Mouse (Mus musculus): ENCODE results near the gene Ogfr. TPM values are rescaled to one million over a fixed set of nuclear protein-coding genes. Genes with fewer than 3 reads are reported as not detected.

The Ogfr gene
- total RNA-seq, 4 experiments from 2014 or later: 31.4 to 40.8 (median 36.4) TPM

DNA sequence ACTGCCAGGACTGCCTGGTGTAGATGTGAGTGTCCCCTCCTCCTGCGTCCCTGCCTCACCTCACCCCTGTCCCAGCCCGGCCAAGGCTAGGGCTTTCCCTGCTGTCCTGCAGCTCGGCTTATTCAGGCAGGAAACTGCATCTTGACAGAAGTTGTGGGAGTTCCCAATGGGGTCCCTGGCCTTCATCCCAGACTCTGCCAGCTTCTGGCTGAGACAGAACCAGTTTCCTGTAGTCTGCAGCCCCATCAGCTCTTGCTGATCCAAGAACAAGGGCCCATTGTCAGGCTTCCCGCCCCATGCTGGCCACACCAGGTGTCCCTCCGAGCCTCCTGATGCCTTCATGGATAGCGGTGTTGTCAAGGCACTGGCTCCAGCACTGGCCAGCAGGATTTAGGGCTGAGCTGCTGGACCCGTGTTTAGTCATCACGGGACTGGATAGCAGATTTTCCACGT, 11.6 kb downstream of the Ogfr start:
- DNase-seq (ENCODE audit: low spot score in 2 of 2): peak in 1 of 2 experiments; percentile 46

DNA sequence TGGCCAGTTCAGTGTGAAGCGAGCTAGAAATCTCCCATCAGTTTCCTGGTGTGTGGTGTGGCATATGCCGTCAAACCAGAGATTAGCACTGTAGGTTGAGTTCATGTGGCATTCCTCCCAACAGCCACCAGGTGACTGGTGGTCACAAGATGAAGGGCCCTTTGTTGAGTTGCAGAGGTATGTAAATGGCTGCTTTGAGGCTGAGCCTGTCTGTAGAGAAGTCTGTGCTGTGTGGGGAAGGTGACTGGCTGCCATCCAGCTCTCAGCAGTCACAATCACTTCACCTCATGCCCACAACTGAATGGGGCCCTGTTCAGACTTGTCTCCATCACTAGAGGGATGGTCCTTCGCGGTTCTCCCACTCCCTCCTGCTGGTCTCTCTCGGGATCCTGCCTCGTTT, 15.7 kb downstream of the Ogfr start:
- DNase-seq (ENCODE audit: low spot score in 2 of 2): no peak

DNA sequence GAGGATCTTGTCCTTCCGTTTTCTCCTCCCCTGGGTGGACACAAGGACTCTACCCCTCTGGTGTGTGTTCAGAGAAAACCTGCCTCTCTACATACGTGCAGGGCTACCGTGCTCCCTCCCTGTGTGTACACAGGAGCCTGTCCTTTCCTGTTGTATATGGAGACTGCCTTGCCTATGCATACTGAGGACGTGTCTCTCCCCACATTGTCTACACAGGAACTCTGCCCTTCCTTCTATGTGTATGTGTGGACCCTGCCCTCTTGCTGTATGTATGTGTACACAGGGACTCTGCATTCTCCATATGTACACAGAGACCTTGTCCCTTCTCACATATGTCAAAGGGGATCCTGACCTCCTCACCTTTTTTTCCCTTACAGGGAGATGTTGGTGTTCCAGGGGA, 21.2 kb downstream of the Ogfr start:
- DNase-seq (ENCODE audit: low spot score in 2 of 2): no peak

DNA sequence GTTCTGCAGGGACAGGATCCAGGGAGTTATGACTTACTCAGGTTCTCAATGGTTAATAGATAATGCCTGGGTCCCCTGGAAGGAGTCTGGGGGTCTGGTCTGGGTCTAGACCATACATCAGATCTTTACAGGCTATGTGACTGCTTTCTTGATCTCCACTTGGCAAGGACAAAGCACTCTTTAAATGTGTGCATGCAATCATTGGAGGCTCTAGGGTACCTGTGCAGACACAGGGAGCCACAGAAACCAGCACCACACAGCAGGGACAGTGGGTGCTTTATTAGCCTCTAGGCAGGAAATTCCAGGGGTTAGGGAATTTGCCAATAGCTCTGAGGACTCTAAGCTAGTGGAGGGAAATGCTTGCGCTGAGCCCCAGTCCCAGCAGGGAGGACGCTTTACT, 22.8 kb downstream of the Ogfr start:
- no peak for DNase-seq (ENCODE audit: low spot score in 2 of 2)

DNA sequence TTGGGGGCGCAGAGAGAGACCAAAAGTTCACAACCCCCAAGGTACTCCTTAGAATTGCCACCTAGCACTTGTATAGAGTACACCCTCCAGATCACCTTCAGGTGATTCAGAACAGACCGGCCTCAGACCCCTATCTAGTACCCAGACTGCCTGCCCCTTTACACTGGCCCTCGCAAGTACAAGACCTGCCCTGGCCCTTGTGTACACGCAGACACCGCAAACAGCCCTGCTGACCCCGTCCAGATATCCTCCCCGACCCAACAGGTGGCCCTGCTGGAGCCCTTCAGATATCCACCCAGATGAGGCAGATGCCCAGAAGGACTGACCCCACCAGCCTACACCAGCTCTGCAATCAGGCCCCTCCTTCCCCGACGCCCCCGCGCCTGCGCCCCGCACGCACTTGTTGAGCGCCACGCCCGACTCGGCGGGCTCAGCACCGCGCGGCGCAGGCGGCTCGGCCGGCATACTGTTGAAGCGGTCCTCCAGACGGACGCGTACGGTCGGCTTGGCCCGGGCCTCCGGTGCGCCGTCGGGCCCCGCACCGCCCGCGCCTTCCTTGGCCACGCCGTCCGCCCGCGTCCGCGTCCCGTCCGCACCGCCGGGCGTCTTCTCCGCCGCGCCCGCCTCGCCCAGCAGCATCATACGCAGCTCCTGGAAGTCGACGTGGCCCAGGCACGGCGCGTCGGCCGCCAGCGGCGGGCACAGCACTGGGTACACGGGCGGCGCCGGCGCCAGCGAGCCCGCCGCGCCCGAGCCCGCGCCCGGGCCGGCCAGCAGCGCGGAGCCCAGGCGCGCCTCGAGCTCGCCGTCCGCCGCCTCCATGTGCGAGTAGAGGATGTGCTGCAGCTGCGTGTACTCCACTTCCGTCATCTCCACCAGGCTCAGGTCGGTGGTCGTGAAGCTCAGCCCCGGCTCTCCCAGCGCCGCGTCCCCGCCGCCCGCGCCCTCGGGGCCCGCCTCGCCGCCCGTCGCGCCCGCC, 52.8 kb downstream of the Ogfr start:
- no peak for DNase-seq (ENCODE audit: low spot score in 2 of 2)

DNA sequence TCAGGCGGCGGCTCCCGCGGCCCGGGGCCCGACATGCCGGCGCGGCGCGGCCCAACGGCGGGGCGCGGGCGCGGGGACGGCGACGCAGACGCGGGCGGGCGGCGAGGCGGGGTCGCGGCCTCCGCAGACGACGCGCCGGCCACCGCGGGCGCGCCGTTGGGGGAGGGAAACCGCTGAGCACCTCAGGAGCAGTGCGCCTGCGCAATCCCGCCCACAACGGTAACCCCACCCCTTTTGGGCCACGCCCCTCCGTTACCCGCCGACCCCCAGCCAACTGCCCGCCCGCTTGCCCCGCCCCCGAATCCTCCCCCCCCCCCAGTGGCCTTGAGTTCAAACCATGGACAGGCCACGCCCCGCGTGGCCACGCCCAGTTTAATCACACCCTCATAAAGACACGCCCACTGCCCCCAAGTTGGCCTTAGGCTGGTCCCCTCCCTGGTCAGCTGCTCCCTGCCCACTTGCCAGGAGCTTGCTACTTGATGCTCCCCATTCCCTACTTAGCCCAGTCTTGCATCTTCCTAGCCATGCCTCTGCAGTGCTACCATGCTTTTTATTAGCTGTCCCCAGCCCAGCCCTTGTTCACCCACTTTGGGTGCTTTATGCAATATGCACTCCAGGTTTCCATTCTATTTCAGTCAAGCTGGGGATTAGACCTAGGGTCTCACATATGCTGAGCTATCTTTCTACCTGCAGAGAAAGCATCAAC, 53.7 kb downstream of the Ogfr start, which contains the start of gene Tcfl5:
Gene Tcfl5 (minus strand): TSS at position 154 of the 706 bp plus-strand sequence.
- DNase-seq (ENCODE audit: low spot score in 2 of 2): no peak

DNA sequence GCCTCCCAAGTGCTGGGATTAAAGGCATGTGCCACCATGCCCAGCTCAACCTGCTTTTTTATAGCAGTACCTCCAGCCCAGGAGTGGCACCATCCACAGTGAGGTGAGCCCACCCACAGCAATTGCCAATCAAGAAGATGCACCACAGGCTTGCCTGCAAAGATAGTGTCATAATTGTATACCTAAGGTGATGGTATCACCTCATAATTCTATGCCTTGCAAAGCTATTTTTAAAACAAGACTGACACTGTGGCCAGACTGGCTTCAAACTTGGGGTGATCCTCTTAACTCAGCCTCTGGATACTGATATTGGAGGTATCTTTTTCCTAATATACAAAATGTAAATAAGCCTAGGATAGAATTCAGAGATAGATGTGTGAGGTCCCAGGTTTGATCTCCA, 54.6 kb downstream of the Ogfr start:
- no peak for DNase-seq (ENCODE audit: low spot score in 2 of 2)

Other genes starting within 250 kb of the Ogfr start
- 1 to 10 TPM; 1.7 to 2.8 (median 2.1) TPM for gene Slco4a1, start 133.0 kb upstream of the Ogfr start, total RNA-seq (2022)
- gene Ntsr1, start 89.3 kb upstream of the Ogfr start, total RNA-seq (2022): 1 to 10 TPM; 3.1 to 4.7 (median 4.3) TPM
- gene Mrgbp, start 7.9 kb upstream of the Ogfr start, total RNA-seq (2022): 10 to 100 TPM; 20.9 to 26.4 (median 22.7) TPM
- 10 to 100 TPM in 2 of 4 experiments, 1 to 10 TPM in 2; 7.5 to 11.2 (median 9.4) TPM for gene Col9a3, start 8.5 kb downstream of the Ogfr start, total RNA-seq (2022)
- gene Tcfl5, start 53.5 kb downstream of the Ogfr start, total RNA-seq (2022): under 1 TPM; 0.20 to 0.45 (median 0.28) TPM
- gene Dido1, start 120.8 kb downstream of the Ogfr start, total RNA-seq (2022): 10 to 100 TPM; 55.2 to 63.2 (median 60.2) TPM
- 10 to 100 TPM; 57.7 to 66.1 (median 60.0) TPM for gene Gid8, start 120.9 kb downstream of the Ogfr start, total RNA-seq (2022)
- 1 to 10 TPM in 1 of 4 experiments, under 1 TPM in 3; 0.29 to 1.0 (median 0.71) TPM for gene Slc17a9, start 136.0 kb downstream of the Ogfr start, total RNA-seq (2022)
- gene Bhlhe23, start 187.7 kb downstream of the Ogfr start, total RNA-seq (2022): not detected

Data from layer of hippocampus, adult 8-10 months (tissue).